Mouse (Mus musculus) liver, embryonic 13.5 days (tissue): ENCODE results near the gene Cdc14b. TPM values are rescaled to one million over a fixed set of nuclear protein-coding genes. Genes with fewer than 3 reads are reported as not detected.

Experiments used
- ATAC-seq: fragments of 200-750 bp; cut with Nextera tagmentation; 2 replicates; pipeline ENCODE4 v1.8.0; 2017; ENCODE audit warnings: low read depth, mild to moderate bottlenecking, moderate number of reproducible peaks, moderate library complexity
- DNase-seq: peaks from one replicate; pipeline ENCODE4 v3.0.0; 2022
- H3K27ac ChIP-seq: fragments of 300-500 bp; sonication (generic); 2 replicates; pipeline ENCODE4 v1.5.1; 2015; ENCODE audit warnings: moderate library complexity, mild to moderate bottlenecking, inconsistent platforms
- H3K27me3 ChIP-seq: fragments of 300-500 bp; sonication (generic); 2 replicates; pipeline ENCODE4 v1.6.1; 2015; ENCODE audit warnings: mild to moderate bottlenecking, inconsistent platforms
- H3K36me3 ChIP-seq: fragments of 300-500 bp; sonication (generic); 2 replicates; pipeline ENCODE4 v1.6.1; 2015; ENCODE audit warnings: mild to moderate bottlenecking, inconsistent platforms
- H3K4me1 ChIP-seq: fragments of 300-500 bp; sonication (generic); replicated peaks from 2 replicates; pipeline ENCODE4 v1.6.1; 2015; ENCODE audit warnings: inconsistent platforms
- H3K4me2 ChIP-seq: fragments of 300-500 bp; sonication (generic); 2 replicates; pipeline ENCODE4 v1.6.1; 2015; ENCODE audit warnings: inconsistent platforms, mild to moderate bottlenecking, moderate library complexity
- H3K4me3 ChIP-seq: fragments of 300-500 bp; sonication (generic); replicated peaks from 2 replicates; pipeline ENCODE4 v1.5.1; 2015; ENCODE audit warnings: mild to moderate bottlenecking, inconsistent platforms
- H3K9ac ChIP-seq: fragments of 300-500 bp; sonication (generic); 2 replicates; pipeline ENCODE4 v1.6.1; 2015; ENCODE audit warnings: mild to moderate bottlenecking, inconsistent platforms
- H3K9me3 ChIP-seq: fragments of 300-500 bp; sonication (generic); replicated peaks from 2 replicates; pipeline ENCODE4 v1.6.1; 2016; ENCODE audit warnings: inconsistent platforms
- WGBS: fragments of 180-500 bp; shearing (Covaris S2); methylation state at CpG from one replicate; pipeline ENCODE4 v1.1.7; 2015; ENCODE audit not compliant: insufficient replicate concordance; 5-methylcytosine and 5-hydroxymethylcytosine counted together
- polyA plus RNA-seq: library from polyadenylated mRNA; unstranded; fragments of >200 nt; fragmentation: Nextera tagmentation; extraction: Ambion mirVana; gene quantifications from 2 replicates; pipeline ENCODE4 v1.2.1, GENCODE M21; 2015

Gene Cdc14b
- polyA plus RNA-seq, 1 experiment from 2014 or later: 6.9 TPM

GRCm38 (mm10) chr13:64235062-64235715, 39.9 kb downstream of the Cdc14b start:
- no peak overlapping the region for H3K27ac ChIP-seq
- H3K9me3 ChIP-seq: no peaks in the 10 kb centered on the region
- no peaks in the 10 kb centered on the region for H3K27me3 ChIP-seq
- DNase-seq (no peak), ATAC-seq (no peak)
- WGBS: 71% methylated on average over 4 of the region's 4 CpGs
- no peak overlapping the region for H3K9ac ChIP-seq
- H3K4me1 ChIP-seq: peaks cover 39% of the 10 kb centered on the region
- no peak overlapping the region for H3K4me3 ChIP-seq
- no peaks in the 10 kb centered on the region for H3K36me3 ChIP-seq
- no peak overlapping the region for H3K4me2 ChIP-seq

GRCm38 (mm10) chr13:64233139-64233538, 42.0 kb downstream of the Cdc14b start:
- no peaks in the 10 kb centered on the region for H3K9me3 ChIP-seq
- WGBS: 69% methylated on average over 4 of the region's 4 CpGs
- DNase-seq: no peak
- H3K4me1 ChIP-seq: peaks cover 32% of the 10 kb centered on the region
- H3K27ac ChIP-seq: no peak overlapping the region
- H3K4me3 ChIP-seq: no peak overlapping the region
- no peak overlapping the region for H3K4me2 ChIP-seq
- no peak for ATAC-seq
- H3K9ac ChIP-seq: no peak overlapping the region
- H3K36me3 ChIP-seq: no peaks in the 10 kb centered on the region
- H3K27me3 ChIP-seq: no peaks in the 10 kb centered on the region

- Histone ChIP-seq H3K36me3 (0 out of 2 replicates have a peak, but pooled peaks cover 3% of the 10 kb centered on the region), H3K9me3 (no peaks in the 10 kb centered on the region), H3K4me2 (no peak overlapping the region), H3K27me3 (no peaks in the 10 kb centered on the region), H3K27ac (no peak overlapping the region), H3K4me1 (no peaks in the 10 kb centered on the region), H3K9ac (no peak overlapping the region), H3K4me3 (no peak overlapping the region)
- no peak for ATAC-seq
- WGBS: 70% methylated on average over 4 of the region's 4 CpGs
- DNase-seq: no peak
These were observed 48.4 kb downstream of the Cdc14b start for GRCm38 (mm10) chr13:64226725-64227124.

- WGBS: 74% methylated on average over 3 of the region's 3 CpGs
- Histone ChIP-seq H3K9ac (no peak overlapping the region), H3K27ac (no peak overlapping the region), H3K36me3 (0 out of 2 replicates have a peak, but pooled peaks cover 3% of the 10 kb centered on the region), H3K4me2 (no peak overlapping the region), H3K4me1 (no peaks in the 10 kb centered on the region), H3K27me3 (no peaks in the 10 kb centered on the region), H3K9me3 (no peaks in the 10 kb centered on the region), H3K4me3 (no peak overlapping the region)
- ATAC-seq: no peak
- no peak for DNase-seq
These were observed 49.4 kb downstream of the Cdc14b start for GRCm38 (mm10) chr13:64225738-64226137.

GRCm38 (mm10) chr13:64214891-64215290, 60.2 kb downstream of the Cdc14b start:
- Histone ChIP-seq H3K36me3 (no peaks in the 10 kb centered on the region), H3K9me3 (no peaks in the 10 kb centered on the region), H3K27ac (no peak overlapping the region), H3K4me2 (no peak overlapping the region), H3K4me1 (no peaks in the 10 kb centered on the region), H3K9ac (no peak overlapping the region), H3K4me3 (no peak overlapping the region), H3K27me3 (no peaks in the 10 kb centered on the region)
- DNase-seq (no peak), ATAC-seq (no peak)
- WGBS: 72% methylated on average over 5 of the region's 5 CpGs

GRCm38 (mm10) chr13:64211995-64212603, 63.0 kb downstream of the Cdc14b start:
- ATAC-seq (no peak), DNase-seq (no peak)
- H3K9me3 ChIP-seq: no peaks in the 10 kb centered on the region
- H3K4me2 ChIP-seq: no peak overlapping the region
- no peaks in the 10 kb centered on the region for H3K4me1 ChIP-seq
- H3K27me3 ChIP-seq: no peaks in the 10 kb centered on the region
- no peak overlapping the region for H3K4me3 ChIP-seq
- 57% methylated on average over 5 of the region's 5 CpGs for WGBS
- H3K27ac ChIP-seq: no peak overlapping the region
- H3K36me3 ChIP-seq: no peaks in the 10 kb centered on the region
- H3K9ac ChIP-seq: no peak overlapping the region

GRCm38 (mm10) chr13:64208146-64208545, 66.9 kb downstream of the Cdc14b start:
- 78% methylated on average over 6 of the region's 6 CpGs for WGBS
- H3K9ac ChIP-seq: no peak overlapping the region
- no peak for ATAC-seq

GRCm38 (mm10) chr13:64205186-64205585, 69.9 kb downstream of the Cdc14b start:
- Histone ChIP-seq H3K36me3 (no peaks in the 10 kb centered on the region), H3K4me3 (no peak overlapping the region), H3K4me2 (no peak overlapping the region), H3K27ac (no peak overlapping the region), H3K27me3 (no peaks in the 10 kb centered on the region), H3K9ac (no peak overlapping the region), H3K4me1 (no peaks in the 10 kb centered on the region), H3K9me3 (no peaks in the 10 kb centered on the region)
- no peak for ATAC-seq
- WGBS: 29% methylated on average over 2 of the region's 2 CpGs
- DNase-seq: no peak

More at GRCm38 (mm10) chr13:64208146-64208545, 66.9 kb downstream of the Cdc14b start:
- no peak overlapping the region for H3K27ac ChIP-seq
- H3K27me3 ChIP-seq: no peaks in the 10 kb centered on the region
- no peaks in the 10 kb centered on the region for H3K36me3 ChIP-seq
- no peaks in the 10 kb centered on the region for H3K9me3 ChIP-seq
- no peaks in the 10 kb centered on the region for H3K4me1 ChIP-seq
- H3K4me2 ChIP-seq: no peak overlapping the region
- H3K4me3 ChIP-seq: no peak overlapping the region
- DNase-seq: no peak

GRCm38 (mm10) chr13:64204726-64205125, 70.4 kb downstream of the Cdc14b start:
- Histone ChIP-seq H3K36me3 (no peaks in the 10 kb centered on the region), H3K9me3 (no peaks in the 10 kb centered on the region), H3K27me3 (no peaks in the 10 kb centered on the region), H3K4me1 (no peaks in the 10 kb centered on the region), H3K27ac (no peak overlapping the region), H3K9ac (no peak overlapping the region), H3K4me2 (no peak overlapping the region), H3K4me3 (no peak overlapping the region)
- ATAC-seq: no peak
- DNase-seq: no peak
- WGBS: 59% methylated on average over 2 of the region's 2 CpGs

- Histone ChIP-seq H3K4me3 (no peak overlapping the region), H3K27ac (no peak overlapping the region), H3K9ac (no peak overlapping the region), H3K27me3 (no peaks in the 10 kb centered on the region), H3K36me3 (no peaks in the 10 kb centered on the region), H3K4me1 (no peaks in the 10 kb centered on the region), H3K9me3 (no peaks in the 10 kb centered on the region), H3K4me2 (no peak overlapping the region)
- no peak for DNase-seq
- 39% methylated on average over 4 of the region's 4 CpGs for WGBS
- no peak for ATAC-seq
These were observed 74.2 kb downstream of the Cdc14b start for GRCm38 (mm10) chr13:64200911-64201310.

- WGBS: 66% methylated on average over 4 of the region's 4 CpGs
- Histone ChIP-seq H3K4me2 (no peak overlapping the region), H3K9ac (no peak overlapping the region), H3K27ac (no peak overlapping the region), H3K9me3 (no peaks in the 10 kb centered on the region), H3K36me3 (no peaks in the 10 kb centered on the region), H3K27me3 (no peaks in the 10 kb centered on the region), H3K4me1 (no peaks in the 10 kb centered on the region), H3K4me3 (no peak overlapping the region)
- no peak for DNase-seq
- no peak for ATAC-seq
These were observed 76.8 kb downstream of the Cdc14b start for GRCm38 (mm10) chr13:64198310-64198709.

GRCm38 (mm10) chr13:64197899-64198298, 77.2 kb downstream of the Cdc14b start:
- 76% methylated on average over 6 of the region's 6 CpGs for WGBS
- H3K4me2 ChIP-seq: no peak overlapping the region
- no peaks in the 10 kb centered on the region for H3K4me1 ChIP-seq
- H3K27me3 ChIP-seq: no peaks in the 10 kb centered on the region
- H3K4me3 ChIP-seq: no peak overlapping the region
- no peak for ATAC-seq
- no peaks in the 10 kb centered on the region for H3K9me3 ChIP-seq
- no peak overlapping the region for H3K9ac ChIP-seq
- H3K27ac ChIP-seq: no peak overlapping the region
- no peak for DNase-seq
- no peaks in the 10 kb centered on the region for H3K36me3 ChIP-seq
